Mouse (Mus musculus) brain, adult 10 weeks (tissue): Measurements from ENCODE around the gene Trim56. TPM values are rescaled to one million over a fixed set of nuclear protein-coding genes. Genes with fewer than 3 reads are reported as not detected.

Source experiments
- polyA plus RNA-seq: library from polyadenylated mRNA; stranded (reverse); fragments of 350-450 nt; fragmentation: Illumina TruSeq; extraction: RNeasy Lipid Tissue Mini Kit (QIAGEN cat#74804); gene quantifications from one replicate; pipeline ENCODE4 v1.2.3, GENCODE M21; 2015; ENCODE audit warnings: low read depth, low replicate concordance

The Trim56 gene
- polyA plus RNA-seq = 2.6 TPM

GRCm38 (mm10) chr5:137115866-137116847 lies at the start of gene Trim56:
Trim56 (minus strand) TSS chr5:137116209.

GRCm38 (mm10) chr5:137149272-137149882 lies 33.4 kb upstream of the Trim56 start, which contains the start of gene Muc3:
Muc3 (minus strand) TSS chr5:137149322.

GRCm38 (mm10) chr5:137072079-137072960 lies 43.7 kb downstream of the Trim56 start, which contains the start of gene Serpine1:
Serpine1 (minus strand) TSS chr5:137072268.

Other genes with a start within 250 kb of the Trim56 start
- 8.1 TPM for gene Col26a1, start 233.0 kb downstream of the Trim56 start, polyA plus RNA-seq
- 99.4 TPM for gene Ift22, start 208.1 kb downstream of the Trim56 start, polyA plus RNA-seq
- gene Fis1, start 162.9 kb downstream of the Trim56 start, polyA plus RNA-seq = 402 TPM
- gene Cldn15, start 149.6 kb downstream of the Trim56 start, polyA plus RNA-seq = 0.24 TPM
- gene Plod3, start 129.2 kb downstream of the Trim56 start, polyA plus RNA-seq = 30.5 TPM
- gene Znhit1, start 128.2 kb downstream of the Trim56 start, polyA plus RNA-seq = 109 TPM
- 196 TPM for gene Vgf, start 89.8 kb downstream of the Trim56 start, polyA plus RNA-seq
- gene Ap1s1, start 70.1 kb downstream of the Trim56 start, polyA plus RNA-seq = 450 TPM
- gene Serpine1, start 43.9 kb downstream of the Trim56 start, polyA plus RNA-seq = 0.74 TPM
- not detected for gene Muc3, start 33.1 kb upstream of the Trim56 start, polyA plus RNA-seq
- 6.5 TPM for gene Muc3a, start 96.2 kb upstream of the Trim56 start, polyA plus RNA-seq
- 67.3 TPM for gene Ache, start 171.3 kb upstream of the Trim56 start, polyA plus RNA-seq
- 20.2 TPM for gene Ufsp1, start 178.4 kb upstream of the Trim56 start, polyA plus RNA-seq
- 172 TPM for gene Srrt, start 191.5 kb upstream of the Trim56 start, polyA plus RNA-seq
- 6.6 TPM for gene Trip6, start 198.2 kb upstream of the Trim56 start, polyA plus RNA-seq
- 18.3 TPM for gene Slc12a9, start 217.4 kb upstream of the Trim56 start, polyA plus RNA-seq
- 3.3 TPM for gene Ephb4, start 233.9 kb upstream of the Trim56 start, polyA plus RNA-seq